8 mouse cellular contexts compared by ENCODE assay signal in genomic region chr4:86053487-86054237, GRCm38 (mm10).
DNase-seq lines count a peak whose midpoint lies in the region; ATAC-seq and TF ChIP-seq lines count a peak whose summit lies in the region.

No protein-coding gene starts in this region.

- peak overlapping the region; percentile 55 for H3K4me2 ChIP-seq in liver, embryonic 16.5 days (ENCODE audit: low read depth, low read length)
- peak overlapping the region; percentile 63 for H3K4me2 ChIP-seq in neural tube, embryonic 13.5 days

- 1% methylated on average over 20 of the region's 20 CpGs for WGBS in liver, embryonic 16.5 days (ENCODE audit: insufficient replicate concordance)
- WGBS in neural tube, embryonic 13.5 days = 0% methylated on average over 20 of the region's 20 CpGs

- H3K4me1 ChIP-seq in liver, embryonic 16.5 days (ENCODE audit: control insufficient read depth, low read depth, low read length) = no peaks in the 10 kb centered on the region
- peaks cover 25% of the 10 kb centered on the region for H3K4me1 ChIP-seq in neural tube, embryonic 13.5 days (replicated peaks)

- no peaks in the 10 kb centered on the region for H3K9me3 ChIP-seq in liver, embryonic 16.5 days (replicated peaks; ENCODE audit: control insufficient read depth, low read length)
- H3K9me3 ChIP-seq in neural tube, embryonic 13.5 days = no peaks in the 10 kb centered on the region

- H3K9ac ChIP-seq in liver, embryonic 16.5 days (ENCODE audit: low read depth, low read length) = no peak overlapping the region
- H3K9ac ChIP-seq in neural tube, embryonic 13.5 days = peak overlapping the region; percentile 72

- H3K27ac ChIP-seq in layer of hippocampus, adult 2 months = peak overlapping the region; percentile 51; the same call in 1 of the 2 replicates
- no peak overlapping the region for H3K27ac ChIP-seq in liver, embryonic 16.5 days (ENCODE audit: low read length)
- peak overlapping the region; percentile 83 for H3K27ac ChIP-seq in neural tube, embryonic 13.5 days (replicated peaks)

- H3K36me3 ChIP-seq in liver, embryonic 16.5 days (ENCODE audit: control insufficient read depth, insufficient read depth) = no peaks in the 10 kb centered on the region
- H3K36me3 ChIP-seq in neural tube, embryonic 13.5 days = no peaks in the 10 kb centered on the region

- peak; percentile 26 to 31 for DNase-seq in urinary bladder, adult 18-20 months (ENCODE audit: low spot score in 2 of 2)
- no peak for DNase-seq in urinary bladder, postnatal 10 days (ENCODE audit: low spot score)
- peak; percentile 60 for DNase-seq in forelimb bud, embryonic 11.5 days (ENCODE audit: low read depth, low spot score)
- peak; percentile 7 to 23 for DNase-seq in layer of hippocampus, adult 2 months (ENCODE audit: low spot score in 2 of 2)
- peak; percentile 75 for DNase-seq in yolk sac, embryonic 10.5 days (ENCODE audit: low spot score)

- no peaks in the 10 kb centered on the region for H3K27me3 ChIP-seq in liver, embryonic 16.5 days (ENCODE audit: control insufficient read depth, insufficient read depth, low read depth, low read length)
- no peaks in the 10 kb centered on the region for H3K27me3 ChIP-seq in neural tube, embryonic 13.5 days

- H3K4me3 ChIP-seq in layer of hippocampus, adult 2 months = peak overlapping the region; percentile 54
- peak overlapping the region; percentile 40 for H3K4me3 ChIP-seq in liver, embryonic 16.5 days (ENCODE audit: low read depth, low read length)
- peak overlapping the region; percentile 50 for H3K4me3 ChIP-seq in neural tube, embryonic 13.5 days

- no peak for TF ChIP-seq CTCF in layer of hippocampus, adult 2 months (conservative IDR thresholded peaks at IDR 0.05)

- ATAC-seq in hematopoietic stem cell, adult 5-6 weeks (replicated peaks in 1 of 2; ENCODE audit: insufficient read depth in 1 of 2, low FRiP score in 2 of 2, low TSS enrichment in 1 of 2, low read depth in 1 of 2, poor library complexity in 2 of 2, severe bottlenecking in 2 of 2) = peak; percentile 58 to 71; a peak in 3 of 4 replicates
- peak; percentile 39; the same call in 1 of the 2 replicates for ATAC-seq in liver, embryonic 16.5 days (ENCODE audit: low read depth)
- peak; percentile 99 for ATAC-seq in neural tube, embryonic 13.5 days (ENCODE audit: low read depth)

Comparison
In these comparisons a context has a peak if more than half of its experiments do, and no peak if none do; other contexts are left out.
1. ATAC-seq: peak in every context shown above with its lines; median percentile 99 in neural tube, embryonic 13.5 days; 64 in hematopoietic stem cell, adult 5-6 weeks; 39 in liver, embryonic 16.5 days.